Mouse (Mus musculus): ENCODE results near the gene Gm5105. TPM values are rescaled to one million over a fixed set of nuclear protein-coding genes. Genes with fewer than 3 reads are reported as not detected.

The Gm5105 gene
- 0.19 and 0.31 TPM in 2 replicates for polyA plus RNA-seq (2014; fragmentation: Nextera tagmentation; extraction: Ambion mirVana)

DNA sequence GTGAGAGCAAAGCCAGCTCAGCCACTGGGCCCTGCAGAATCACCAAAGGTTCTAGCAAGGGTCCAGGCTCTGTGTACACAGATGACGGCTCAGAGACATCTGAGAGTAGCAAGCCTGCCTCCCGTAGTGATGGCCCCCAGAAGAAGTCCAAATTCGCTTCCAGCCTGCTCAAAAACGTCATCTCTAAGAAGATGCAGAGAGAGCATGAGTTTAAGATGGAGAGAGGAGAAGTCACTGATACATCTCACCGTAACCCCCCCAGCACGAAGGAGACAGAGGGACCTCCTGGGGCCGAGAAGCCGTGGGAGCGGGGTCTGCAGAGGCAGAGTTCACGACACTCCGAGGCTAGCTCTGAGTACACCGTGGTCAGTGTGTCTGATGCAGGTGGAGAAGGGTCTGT is at the start of gene Gm5105:
TSS of gene Gm5105 (minus strand) at position 101 of the 400 bp plus-strand sequence.
- H3K36me3 ChIP-seq (ENCODE audit: control insufficient read depth, insufficient read depth, low read length): no peaks in the 10 kb centered on the region
- 94% methylated on average over 12 of the region's 12 CpGs for WGBS
- no peak for ATAC-seq (replicated peaks; ENCODE audit: low FRiP score, low TSS enrichment, low read depth)
- DNase-seq (ENCODE audit: low spot score): no peak
- H3K27ac ChIP-seq (ENCODE audit: low read depth): no peak within 1 kb of the TSS
- H3K4me3 ChIP-seq (ENCODE audit: low read depth, low read length): no peak within 1 kb of the TSS
- H3K9ac ChIP-seq (ENCODE audit: low read length): no peak within 1 kb of the TSS
- no peak within 1 kb of the TSS for H3K4me2 ChIP-seq (ENCODE audit: low read length)
- no peaks in the 10 kb centered on the region for H3K27me3 ChIP-seq (replicated peaks; ENCODE audit: control insufficient read depth, insufficient read depth, low read length)
- peaks cover 9% of the 10 kb centered on the region for H3K4me1 ChIP-seq (replicated peaks; ENCODE audit: control insufficient read depth, insufficient read depth, low read length)
- H3K9me3 ChIP-seq (ENCODE audit: control insufficient read depth, low read length): no peaks in the 10 kb centered on the region

DNA sequence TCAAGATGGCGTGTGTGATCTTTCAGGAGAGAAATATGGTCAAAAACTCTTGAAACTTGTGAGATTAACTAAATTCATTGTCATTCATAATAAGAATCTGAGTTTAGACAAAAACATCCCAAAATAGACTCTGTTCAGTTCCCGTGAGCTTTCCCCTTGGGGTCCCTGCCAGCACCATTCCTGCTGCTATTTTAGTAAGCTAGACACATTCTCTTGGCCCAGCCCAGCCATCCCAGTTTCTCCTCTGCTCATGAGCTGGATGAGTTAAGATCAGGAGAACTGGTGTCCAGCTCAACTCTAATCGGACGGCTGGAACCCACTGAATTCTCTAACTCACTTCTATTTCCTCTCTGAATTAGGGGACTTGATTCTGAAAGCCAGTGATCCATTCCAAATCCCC is 49.7 kb upstream of the Gm5105 start:
- no peaks in the 10 kb centered on the region for H3K27me3 ChIP-seq (replicated peaks; ENCODE audit: control insufficient read depth, insufficient read depth, low read length)
- H3K27ac ChIP-seq (ENCODE audit: low read depth): no peak overlapping the region
- ATAC-seq (replicated peaks; ENCODE audit: low FRiP score, low TSS enrichment, low read depth) (no peak), DNase-seq (ENCODE audit: low spot score) (peak; percentile 35)
- no peaks in the 10 kb centered on the region for H3K36me3 ChIP-seq (ENCODE audit: control insufficient read depth, insufficient read depth, low read length)
- no peak overlapping the region for H3K4me2 ChIP-seq (ENCODE audit: low read length)
- no peaks in the 10 kb centered on the region for H3K4me1 ChIP-seq (replicated peaks; ENCODE audit: control insufficient read depth, insufficient read depth, low read length)
- WGBS: 90% methylated on average over 4 of the region's 4 CpGs
- no peak overlapping the region for H3K9ac ChIP-seq (ENCODE audit: low read length)
- H3K9me3 ChIP-seq (ENCODE audit: control insufficient read depth, low read length): no peaks in the 10 kb centered on the region
- H3K4me3 ChIP-seq (ENCODE audit: low read depth, low read length): no peak overlapping the region

DNA sequence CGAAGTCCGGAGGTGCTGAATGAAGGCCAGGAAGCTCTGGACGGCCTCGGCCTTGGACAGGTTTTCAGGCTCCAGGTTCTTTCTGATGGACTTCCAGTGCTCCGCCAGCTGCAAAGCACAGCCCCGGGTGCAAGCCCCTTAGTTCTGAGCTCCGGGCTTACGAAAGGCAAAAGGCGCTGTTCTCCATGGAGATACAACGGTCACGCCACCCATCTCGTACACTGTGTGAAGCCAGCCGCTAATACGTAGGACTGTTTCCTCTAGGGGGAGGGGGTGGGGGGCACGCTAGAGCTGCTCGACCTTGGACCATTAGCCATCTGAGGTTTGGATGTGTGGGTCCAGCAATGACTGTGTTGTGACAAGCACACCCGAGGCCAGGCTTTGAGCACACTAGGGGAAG is 46.9 kb upstream of the Gm5105 start:
- no peaks in the 10 kb centered on the region for H3K4me1 ChIP-seq (replicated peaks; ENCODE audit: control insufficient read depth, insufficient read depth, low read length)
- no peaks in the 10 kb centered on the region for H3K36me3 ChIP-seq (ENCODE audit: control insufficient read depth, insufficient read depth, low read length)
- no peak overlapping the region for H3K9ac ChIP-seq (ENCODE audit: low read length)
- 86% methylated on average over 17 of the region's 17 CpGs for WGBS
- H3K4me3 ChIP-seq (ENCODE audit: low read depth, low read length): no peak overlapping the region
- H3K4me2 ChIP-seq (ENCODE audit: low read length): no peak overlapping the region
- H3K27ac ChIP-seq (ENCODE audit: low read depth): no peak overlapping the region
- ATAC-seq (replicated peaks; ENCODE audit: low FRiP score, low TSS enrichment, low read depth): no peak
- no peaks in the 10 kb centered on the region for H3K27me3 ChIP-seq (replicated peaks; ENCODE audit: control insufficient read depth, insufficient read depth, low read length)
- no peaks in the 10 kb centered on the region for H3K9me3 ChIP-seq (ENCODE audit: control insufficient read depth, low read length)
- peak; percentile 38 for DNase-seq (ENCODE audit: low spot score)

- Histone ChIP-seq H3K36me3 (ENCODE audit: control insufficient read depth, insufficient read depth, low read length) (no peaks in the 10 kb centered on the region), H3K9ac (ENCODE audit: low read length) (no peak overlapping the region)
Observed at GRCm38 (mm10) chr3:138110910-138111782, 44.0 kb upstream of the Gm5105 start.

DNA sequence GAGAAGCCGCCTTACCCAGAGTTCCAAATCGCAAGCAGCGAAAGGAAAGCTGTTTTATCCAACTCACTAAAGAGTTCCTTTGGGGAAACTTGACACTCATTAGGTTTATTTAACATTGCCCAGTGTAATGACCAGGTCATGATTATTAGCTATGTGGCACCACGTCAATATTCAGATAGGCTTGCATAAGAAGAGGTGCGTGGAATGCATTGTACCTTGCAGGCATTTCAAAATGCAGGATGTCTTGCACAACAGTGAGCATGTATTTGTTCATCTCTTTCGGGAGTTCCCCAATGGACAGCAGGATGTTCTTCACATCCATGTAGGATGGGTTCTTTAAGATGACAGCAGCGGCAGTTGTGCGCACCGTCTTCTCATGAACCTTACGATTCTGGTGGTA is 39.7 kb upstream of the Gm5105 start:
- WGBS: 95% methylated on average over 10 of the region's 10 CpGs

More at GRCm38 (mm10) chr3:138110910-138111782, 44.0 kb upstream of the Gm5105 start:
- WGBS: 91% methylated on average over 19 of the region's 19 CpGs
- no peak overlapping the region for H3K4me3 ChIP-seq (ENCODE audit: low read depth, low read length)
- H3K4me2 ChIP-seq (ENCODE audit: low read length): no peak overlapping the region
- ATAC-seq (replicated peaks; ENCODE audit: low FRiP score, low TSS enrichment, low read depth) (no peak), DNase-seq (ENCODE audit: low spot score) (peak; percentile 34)
- no peaks in the 10 kb centered on the region for H3K9me3 ChIP-seq (ENCODE audit: control insufficient read depth, low read length)
- H3K27me3 ChIP-seq (replicated peaks; ENCODE audit: control insufficient read depth, insufficient read depth, low read length): no peaks in the 10 kb centered on the region
- no peak overlapping the region for H3K27ac ChIP-seq (ENCODE audit: low read depth)
- no peaks in the 10 kb centered on the region for H3K4me1 ChIP-seq (replicated peaks; ENCODE audit: control insufficient read depth, insufficient read depth, low read length)

DNA sequence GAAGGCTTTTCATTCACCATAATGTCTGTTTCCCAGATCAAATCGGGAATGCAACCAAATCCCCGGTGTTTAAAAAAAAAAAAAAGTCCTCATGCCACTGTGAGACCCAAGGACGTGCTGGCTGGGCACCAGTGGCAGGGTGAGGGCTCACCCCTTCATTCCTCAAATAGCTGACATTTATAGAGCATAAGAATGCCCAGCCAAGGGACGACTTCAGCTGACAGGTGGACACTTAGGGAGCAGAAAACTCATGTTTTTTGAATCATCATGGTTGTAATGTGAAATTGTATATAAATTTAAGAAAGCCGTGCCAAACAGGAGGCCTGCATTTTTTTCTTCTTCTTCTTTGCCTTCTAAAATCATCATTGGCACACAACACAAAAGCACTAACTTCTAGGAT is 37.9 kb upstream of the Gm5105 start:
- no peaks in the 10 kb centered on the region for H3K36me3 ChIP-seq (ENCODE audit: control insufficient read depth, insufficient read depth, low read length)
- no peaks in the 10 kb centered on the region for H3K9me3 ChIP-seq (ENCODE audit: control insufficient read depth, low read length)
- no peak overlapping the region for H3K27ac ChIP-seq (ENCODE audit: low read depth)

More for the DNA sequence above, 39.7 kb upstream of the Gm5105 start:
- Histone ChIP-seq H3K27ac (ENCODE audit: low read depth) (no peak overlapping the region), H3K9me3 (ENCODE audit: control insufficient read depth, low read length) (no peaks in the 10 kb centered on the region), H3K4me2 (ENCODE audit: low read length) (no peak overlapping the region), H3K36me3 (ENCODE audit: control insufficient read depth, insufficient read depth, low read length) (no peaks in the 10 kb centered on the region), H3K27me3 (replicated peaks; ENCODE audit: control insufficient read depth, insufficient read depth, low read length) (no peaks in the 10 kb centered on the region), H3K4me3 (ENCODE audit: low read depth, low read length) (no peak overlapping the region), H3K4me1 (replicated peaks; ENCODE audit: control insufficient read depth, insufficient read depth, low read length) (no peaks in the 10 kb centered on the region), H3K9ac (ENCODE audit: low read length) (no peak overlapping the region)
- DNase-seq (ENCODE audit: low spot score) (peak; percentile 12), ATAC-seq (replicated peaks; ENCODE audit: low FRiP score, low TSS enrichment, low read depth) (no peak)

GRCm38 (mm10) chr3:138103690-138104089 is 36.5 kb upstream of the Gm5105 start:
- Histone ChIP-seq H3K9me3 (ENCODE audit: control insufficient read depth, low read length) (no peaks in the 10 kb centered on the region), H3K27ac (ENCODE audit: low read depth) (no peak overlapping the region), H3K4me1 (replicated peaks; ENCODE audit: control insufficient read depth, insufficient read depth, low read length) (no peaks in the 10 kb centered on the region), H3K9ac (ENCODE audit: low read length) (no peak overlapping the region), H3K4me3 (ENCODE audit: low read depth, low read length) (no peak overlapping the region), H3K36me3 (ENCODE audit: control insufficient read depth, insufficient read depth, low read length) (no peaks in the 10 kb centered on the region), H3K27me3 (replicated peaks; ENCODE audit: control insufficient read depth, insufficient read depth, low read length) (no peaks in the 10 kb centered on the region), H3K4me2 (ENCODE audit: low read length) (no peak overlapping the region)
- 90% methylated on average over 4 of the region's 4 CpGs for WGBS
- ATAC-seq (replicated peaks; ENCODE audit: low FRiP score, low TSS enrichment, low read depth): no peak
- peak; percentile 41 for DNase-seq (ENCODE audit: low spot score)

More for the DNA sequence above, 37.9 kb upstream of the Gm5105 start:
- Histone ChIP-seq H3K4me2 (ENCODE audit: low read length) (no peak overlapping the region), H3K9ac (ENCODE audit: low read length) (no peak overlapping the region), H3K27me3 (replicated peaks; ENCODE audit: control insufficient read depth, insufficient read depth, low read length) (no peaks in the 10 kb centered on the region), H3K4me3 (ENCODE audit: low read depth, low read length) (no peak overlapping the region), H3K4me1 (replicated peaks; ENCODE audit: control insufficient read depth, insufficient read depth, low read length) (no peaks in the 10 kb centered on the region)
- DNase-seq (ENCODE audit: low spot score): peak; percentile 32
- no peak for ATAC-seq (replicated peaks; ENCODE audit: low FRiP score, low TSS enrichment, low read depth)
- 76% methylated on average over 5 of the region's 5 CpGs for WGBS

DNA sequence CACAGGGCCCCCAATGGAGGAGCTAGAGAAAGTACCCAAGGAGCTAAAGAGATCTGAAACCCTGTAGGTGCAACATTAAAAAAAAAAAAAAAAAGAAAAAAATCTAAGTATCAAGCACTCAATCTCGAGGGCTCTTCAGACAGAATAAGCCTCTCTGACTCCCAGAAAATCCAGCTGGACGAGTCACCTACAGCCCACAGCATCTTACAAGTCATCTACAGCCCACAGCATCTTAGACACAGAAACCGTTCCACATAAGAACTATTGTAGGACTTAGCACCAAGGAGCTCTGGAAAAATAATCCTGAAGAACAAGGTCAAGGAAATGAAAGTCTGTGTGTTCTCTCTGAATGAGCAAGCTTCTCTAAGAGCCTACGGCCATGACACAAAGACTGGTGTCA is 34.7 kb upstream of the Gm5105 start:
- WGBS: 89% methylated on average over 4 of the region's 4 CpGs
- no peaks in the 10 kb centered on the region for H3K9me3 ChIP-seq (ENCODE audit: control insufficient read depth, low read length)
- no peak overlapping the region for H3K27ac ChIP-seq (ENCODE audit: low read depth)
- no peaks in the 10 kb centered on the region for H3K27me3 ChIP-seq (replicated peaks; ENCODE audit: control insufficient read depth, insufficient read depth, low read length)
- DNase-seq (ENCODE audit: low spot score) (peak; percentile 35), ATAC-seq (replicated peaks; ENCODE audit: low FRiP score, low TSS enrichment, low read depth) (no peak)
- no peaks in the 10 kb centered on the region for H3K36me3 ChIP-seq (ENCODE audit: control insufficient read depth, insufficient read depth, low read length)
- H3K9ac ChIP-seq (ENCODE audit: low read length): no peak overlapping the region
- no peak overlapping the region for H3K4me2 ChIP-seq (ENCODE audit: low read length)
- H3K4me1 ChIP-seq (replicated peaks; ENCODE audit: control insufficient read depth, insufficient read depth, low read length): no peaks in the 10 kb centered on the region
- H3K4me3 ChIP-seq (ENCODE audit: low read depth, low read length): no peak overlapping the region

DNA sequence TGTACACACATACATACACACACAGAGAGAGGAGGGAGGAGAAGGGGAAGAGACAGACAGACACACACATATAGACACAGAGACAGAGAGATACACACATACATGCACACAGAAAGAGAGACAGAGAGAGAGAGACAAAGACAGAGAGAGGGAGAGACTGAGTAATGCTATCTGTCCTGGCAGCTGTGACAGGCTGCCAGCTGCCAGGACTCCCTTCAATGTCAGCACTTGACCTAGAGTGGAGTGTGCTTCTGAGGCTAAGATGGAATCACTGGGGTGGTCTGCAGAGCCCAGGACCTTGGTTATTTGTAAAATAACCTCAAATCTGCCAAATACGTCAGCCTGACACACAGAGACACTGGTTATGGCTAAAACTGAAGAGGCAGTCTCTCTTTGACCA is 30.5 kb upstream of the Gm5105 start:
- 67% methylated on average over 1 of the region's 1 CpGs for WGBS
- ATAC-seq (replicated peaks; ENCODE audit: low FRiP score, low TSS enrichment, low read depth): no peak

More for the DNA sequence above, 30.5 kb upstream of the Gm5105 start:
- H3K36me3 ChIP-seq (ENCODE audit: control insufficient read depth, insufficient read depth, low read length): no peaks in the 10 kb centered on the region
- no peaks in the 10 kb centered on the region for H3K4me1 ChIP-seq (replicated peaks; ENCODE audit: control insufficient read depth, insufficient read depth, low read length)
- H3K9me3 ChIP-seq (ENCODE audit: control insufficient read depth, low read length): no peaks in the 10 kb centered on the region
- H3K4me3 ChIP-seq (ENCODE audit: low read depth, low read length): no peak overlapping the region
- peak; percentile 46 for DNase-seq (ENCODE audit: low spot score)
- H3K4me2 ChIP-seq (ENCODE audit: low read length): no peak overlapping the region
- no peak overlapping the region for H3K9ac ChIP-seq (ENCODE audit: low read length)
- no peak overlapping the region for H3K27ac ChIP-seq (ENCODE audit: low read depth)
- no peaks in the 10 kb centered on the region for H3K27me3 ChIP-seq (replicated peaks; ENCODE audit: control insufficient read depth, insufficient read depth, low read length)
